Mouse (Mus musculus): Measurements from ENCODE around the gene Cbx8. TPM values are rescaled to one million over a fixed set of nuclear protein-coding genes. Genes with fewer than 3 reads are reported as not detected.

Gene Cbx8
- total and polyA plus RNA-seq, 3 experiments, result 11.3 to 22.9 (median 16.3) TPM

GRCm38 (mm10) chr11:119079445-119079837, 38.7 kb upstream of the Cbx8 start:
- DNase-seq, result no peak

- DNase-seq, result peak; percentile 84
Measured at GRCm38 (mm10) chr11:119078691-119079444, 38.1 kb upstream of the Cbx8 start.

GRCm38 (mm10) chr11:119077755-119078154, 37.0 kb upstream of the Cbx8 start:
- DNase-seq, result no peak

- DNase-seq, result no peak
Measured at GRCm38 (mm10) chr11:119075805-119076204, 35.0 kb upstream of the Cbx8 start.

- DNase-seq, result no peak
Measured at GRCm38 (mm10) chr11:119073876-119074433, 33.2 kb upstream of the Cbx8 start.

- no peak for DNase-seq
Measured at GRCm38 (mm10) chr11:119072986-119073385, 32.2 kb upstream of the Cbx8 start.

- no peak for DNase-seq
Measured at GRCm38 (mm10) chr11:119072239-119072638, 31.5 kb upstream of the Cbx8 start.

- DNase-seq, result no peak
Measured at GRCm38 (mm10) chr11:119066841-119067240, 26.1 kb upstream of the Cbx8 start.

- DNase-seq, result no peak
Measured at GRCm38 (mm10) chr11:119059256-119059655, 18.5 kb upstream of the Cbx8 start.

GRCm38 (mm10) chr11:119058041-119058995, 17.5 kb upstream of the Cbx8 start:
- no peak for DNase-seq

GRCm38 (mm10) chr11:119057291-119057690, 16.5 kb upstream of the Cbx8 start:
- DNase-seq, result no peak

- DNase-seq, result peak; percentile 70
Measured at GRCm38 (mm10) chr11:119056301-119057211, 15.8 kb upstream of the Cbx8 start.

GRCm38 (mm10) chr11:119055571-119056131, 14.9 kb upstream of the Cbx8 start:
- no peak for DNase-seq

GRCm38 (mm10) chr11:119054351-119055345, 13.9 kb upstream of the Cbx8 start:
- no peak for DNase-seq

GRCm38 (mm10) chr11:119053738-119054350, 13.1 kb upstream of the Cbx8 start:
- DNase-seq, result no peak

- DNase-seq, result peak; percentile 87
Measured at GRCm38 (mm10) chr11:119053257-119053670, 12.5 kb upstream of the Cbx8 start.

GRCm38 (mm10) chr11:119052661-119053256, 12.0 kb upstream of the Cbx8 start:
- DNase-seq, result no peak

GRCm38 (mm10) chr11:119051927-119052660, 11.3 kb upstream of the Cbx8 start:
- DNase-seq, result no peak
